Mouse (Mus musculus) heart, embryonic 15.5 days (tissue): ENCODE measurements around the gene Gas2l2. TPM values are rescaled to one million over a fixed set of nuclear protein-coding genes. Genes with fewer than 3 reads are reported as not detected.
A peak's percentile ranks its signal among the peaks of the same experiment; 100 is the strongest.

Experiments used
- ATAC-seq: fragments of 200-750 bp; cut with Nextera tagmentation; replicated peaks from 2 replicates; pipeline ENCODE4 v1.8.0; 2017; ENCODE audit warnings: low read depth, moderate TSS enrichment; ENCODE audit not compliant: insufficient number of reproducible peaks, insufficient read depth, low FRiP score
- H3K27ac ChIP-seq: fragments of 300-500 bp; sonication (generic); 2 replicates; pipeline ENCODE4 v1.5.1; 2015; ENCODE audit warnings: mild to moderate bottlenecking, inconsistent platforms
- H3K27me3 ChIP-seq: fragments of 300-500 bp; sonication (generic); 2 replicates; pipeline ENCODE4 v1.6.1; 2015; ENCODE audit warnings: inconsistent platforms
- H3K36me3 ChIP-seq: fragments of 300-500 bp; sonication (generic); 2 replicates; pipeline ENCODE4 v1.6.1; 2015; ENCODE audit warnings: mild to moderate bottlenecking, inconsistent platforms
- H3K4me1 ChIP-seq: fragments of 300-500 bp; sonication (generic); replicated peaks from 2 replicates; pipeline ENCODE4 v1.6.1; 2015; ENCODE audit warnings: inconsistent platforms
- H3K4me2 ChIP-seq: fragments of 300-500 bp; sonication (generic); 2 replicates; pipeline ENCODE4 v1.6.1; 2015; ENCODE audit warnings: inconsistent platforms, mild to moderate bottlenecking, moderate library complexity
- H3K4me3 ChIP-seq: fragments of 300-500 bp; sonication (generic); 2 replicates; pipeline ENCODE4 v1.5.1; 2015; ENCODE audit warnings: mild to moderate bottlenecking, inconsistent platforms
- H3K9ac ChIP-seq: fragments of 300-500 bp; sonication (generic); 2 replicates; pipeline ENCODE4 v1.6.1; 2015; ENCODE audit warnings: mild to moderate bottlenecking, inconsistent platforms
- H3K9me3 ChIP-seq: fragments of 300-500 bp; sonication (generic); replicated peaks from 2 replicates; pipeline ENCODE4 v1.6.1; 2016; ENCODE audit warnings: inconsistent platforms
- WGBS: fragments of 180-500 bp; shearing (Covaris S2); methylation state at CpG from one replicate; pipeline ENCODE4 v1.1.7; 2015; ENCODE audit warnings: mixed read lengths; 5-methylcytosine and 5-hydroxymethylcytosine counted together
- polyA plus RNA-seq: library from polyadenylated mRNA; unstranded; fragments of >200 nt; fragmentation: Nextera tagmentation; extraction: Ambion mirVana; gene quantifications from 2 replicates; pipeline ENCODE4 v1.2.1, GENCODE M21; 2015

The Gas2l2 gene
- polyA plus RNA-seq, 1 experiment from 2014 or later = 0.13 TPM

- no peak for ATAC-seq
- peaks cover 54% of the 10 kb centered on the region for H3K27me3 ChIP-seq
- no peak overlapping the region for H3K9ac ChIP-seq
- WGBS = 11% methylated on average over 29 of the region's 29 CpGs
- no peak overlapping the region for H3K27ac ChIP-seq
- H3K4me3 ChIP-seq = peak overlapping the region; percentile 32
- H3K36me3 ChIP-seq = no peaks in the 10 kb centered on the region
- H3K4me2 ChIP-seq = peak overlapping the region; percentile 56
- peaks cover 59% of the 10 kb centered on the region for H3K4me1 ChIP-seq
- no peaks in the 10 kb centered on the region for H3K9me3 ChIP-seq
Measured at GRCm38 (mm10) chr11:83442596-83443267, 13.5 kb upstream of the Gas2l2 start.

- peak overlapping the region; percentile 58 for H3K4me3 ChIP-seq
- peak overlapping the region; percentile 53 for H3K9ac ChIP-seq
- H3K27ac ChIP-seq = peak overlapping the region; percentile 71
- peak; percentile 28 for ATAC-seq
- peak overlapping the region; percentile 85 for H3K4me2 ChIP-seq
- no peaks in the 10 kb centered on the region for H3K9me3 ChIP-seq
- H3K36me3 ChIP-seq = no peaks in the 10 kb centered on the region
- WGBS = 22% methylated on average over 7 of the region's 7 CpGs
- peaks cover 52% of the 10 kb centered on the region for H3K27me3 ChIP-seq
- H3K4me1 ChIP-seq = peaks cover 45% of the 10 kb centered on the region
Measured at GRCm38 (mm10) chr11:83441235-83441634, 12.0 kb upstream of the Gas2l2 start.

DNA sequence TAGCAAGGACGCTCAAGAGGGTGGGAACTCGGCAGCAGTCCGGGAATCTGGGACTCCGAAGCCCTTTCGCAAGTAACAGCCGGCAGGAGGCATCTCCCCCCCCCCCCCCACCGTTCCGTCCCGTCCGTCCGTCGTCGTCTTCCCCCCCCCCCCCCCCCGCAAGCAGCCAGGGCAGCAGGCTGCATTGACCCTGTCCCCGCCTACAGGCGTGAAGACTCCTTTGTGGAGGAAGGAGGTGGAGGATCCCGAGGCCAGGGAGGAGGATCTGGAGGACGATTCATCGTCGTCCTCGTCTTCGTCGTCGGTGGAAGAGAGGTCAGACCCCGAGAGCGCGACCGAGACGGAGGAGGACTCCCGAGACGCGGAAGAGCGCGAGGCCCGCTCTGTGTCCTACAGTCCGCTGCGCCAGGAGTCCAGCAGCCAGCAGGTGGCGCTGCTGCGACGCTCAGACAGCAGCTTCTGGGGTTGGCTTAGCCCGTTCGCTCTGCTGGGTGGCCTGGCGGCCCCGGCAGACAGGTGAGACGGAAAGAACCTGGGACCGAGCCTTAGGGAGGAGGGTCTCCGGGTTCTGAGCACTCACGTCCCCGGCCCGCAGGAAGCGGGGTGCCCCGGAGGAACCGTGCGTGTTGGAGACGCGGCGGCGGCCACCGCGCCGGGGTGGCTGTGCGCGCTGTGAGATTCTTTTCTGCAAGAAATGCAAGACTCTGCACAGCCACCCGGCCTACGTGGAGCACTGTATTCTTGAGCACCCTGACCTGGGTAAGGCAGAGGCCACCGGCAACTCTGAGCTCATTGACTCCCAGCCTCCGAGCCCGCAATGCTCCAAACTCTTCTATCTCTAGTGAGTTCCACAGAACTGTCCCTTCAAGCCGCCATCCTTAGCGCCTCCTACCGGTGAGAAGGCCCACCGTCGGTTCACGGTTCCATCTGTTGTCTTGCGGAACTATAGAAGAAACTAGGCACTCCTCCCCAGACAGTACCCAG, 11.1 kb upstream of the Gas2l2 start:
- peaks cover 45% of the 10 kb centered on the region for H3K4me1 ChIP-seq
- H3K36me3 ChIP-seq = no peaks in the 10 kb centered on the region
- peak overlapping the region; percentile 71; the same call in 1 of the 2 replicates for H3K27ac ChIP-seq
- H3K4me2 ChIP-seq = peak overlapping the region; percentile 85
- no peaks in the 10 kb centered on the region for H3K9me3 ChIP-seq
- peak; percentile 88 for ATAC-seq
- WGBS = under 1% methylated on average over 66 of the region's 75 CpGs
- H3K9ac ChIP-seq = peak overlapping the region; percentile 53
- peaks cover 43% of the 10 kb centered on the region for H3K27me3 ChIP-seq
- H3K4me3 ChIP-seq = peak overlapping the region; percentile 58

GRCm38 (mm10) chr11:83439426-83440060, 10.3 kb upstream of the Gas2l2 start:
- no peaks in the 10 kb centered on the region for H3K36me3 ChIP-seq
- H3K4me2 ChIP-seq = peak overlapping the region; percentile 85
- H3K4me1 ChIP-seq = peaks cover 39% of the 10 kb centered on the region
- H3K9ac ChIP-seq = no peak overlapping the region
- no peaks in the 10 kb centered on the region for H3K9me3 ChIP-seq
- peak overlapping the region; percentile 58 for H3K4me3 ChIP-seq
- H3K27me3 ChIP-seq = peaks cover 35% of the 10 kb centered on the region
- ATAC-seq = no peak
- WGBS = 28% methylated on average over 11 of the region's 11 CpGs
- no peak overlapping the region for H3K27ac ChIP-seq

- no peak for ATAC-seq
- no peak within 1 kb of the TSS for H3K27ac ChIP-seq
- no peaks in the 10 kb centered on the region for H3K9me3 ChIP-seq
- H3K4me3 ChIP-seq = no peak within 1 kb of the TSS
- H3K27me3 ChIP-seq = peaks cover 13% of the 10 kb centered on the region
- peaks cover 20% of the 10 kb centered on the region for H3K4me1 ChIP-seq
- H3K36me3 ChIP-seq = no peaks in the 10 kb centered on the region
- no peak within 1 kb of the TSS for H3K9ac ChIP-seq
- 76% methylated on average over 1 of the region's 1 CpGs for WGBS
- H3K4me2 ChIP-seq = no peak within 1 kb of the TSS
Measured at GRCm38 (mm10) chr11:83437377-83437776, 8.1 kb upstream of the Gas2l2 start, which contains the start of gene 1700020L24Rik. Gene 1700020L24Rik, plus strand, starts transcription at chr11:83437677.

DNA sequence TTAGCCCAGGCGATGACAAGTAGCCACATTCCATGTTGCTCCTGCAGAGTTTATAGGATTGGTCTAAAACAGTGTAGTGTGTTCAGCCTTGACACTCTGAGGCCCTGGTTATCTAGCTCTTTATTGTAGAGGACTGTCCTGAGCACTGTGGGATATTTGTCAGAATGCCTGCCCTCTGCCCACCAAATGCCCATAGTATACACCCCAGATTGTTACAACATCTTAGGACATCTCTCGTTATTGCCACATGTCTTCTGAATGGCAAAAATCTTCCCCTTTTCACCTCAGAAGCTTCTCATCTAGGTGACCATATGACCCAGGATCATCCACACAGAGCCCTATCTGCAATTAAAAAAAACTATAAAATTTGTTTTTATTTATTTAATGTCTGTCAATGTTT, 3.3 kb upstream of the Gas2l2 start:
- Histone ChIP-seq H3K27me3 (peaks cover 14% of the 10 kb centered on the region), H3K36me3 (no peaks in the 10 kb centered on the region), H3K4me2 (no peak overlapping the region), H3K4me3 (no peak overlapping the region), H3K9ac (no peak overlapping the region), H3K9me3 (no peaks in the 10 kb centered on the region), H3K4me1 (peaks cover 19% of the 10 kb centered on the region), H3K27ac (0 out of 2 replicates have a peak overlapping the region, but pooled peaks have one; percentile 28)
- ATAC-seq = no peak
- WGBS = 57% methylated on average over 2 of the region's 2 CpGs

- ATAC-seq = no peak
- no peak overlapping the region; the same call in 1 of the 2 replicates for H3K9ac ChIP-seq
- WGBS = 29% methylated on average over 17 of the region's 17 CpGs
Measured at GRCm38 (mm10) chr11:83426964-83427363, 2.3 kb downstream of the Gas2l2 start.

DNA sequence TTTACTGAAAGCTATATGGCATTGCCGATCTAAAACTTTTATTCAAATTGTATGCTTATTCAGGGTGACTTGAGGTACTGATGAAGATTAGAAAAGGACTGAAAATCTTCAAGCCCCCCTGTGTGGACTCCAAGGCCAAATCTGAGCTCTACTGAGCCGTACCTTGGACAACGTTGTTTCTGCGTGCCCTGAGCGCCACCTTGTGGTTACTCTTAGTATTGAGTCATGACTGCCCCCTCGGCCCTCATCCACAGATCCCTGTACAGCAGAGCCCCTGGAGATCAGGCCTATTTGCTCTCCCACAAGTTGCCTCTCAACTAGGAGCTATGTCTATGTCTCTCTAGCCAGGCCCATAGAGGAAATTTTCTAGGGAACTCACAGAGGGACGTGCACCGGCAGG, 4.6 kb downstream of the Gas2l2 start:
- H3K4me3 ChIP-seq = no peak overlapping the region
- no peak overlapping the region for H3K9ac ChIP-seq
- WGBS = 5% methylated on average over 8 of the region's 8 CpGs
- no peaks in the 10 kb centered on the region for H3K36me3 ChIP-seq
- H3K9me3 ChIP-seq = no peaks in the 10 kb centered on the region
- no peak overlapping the region for H3K4me2 ChIP-seq
- peaks cover 10% of the 10 kb centered on the region for H3K4me1 ChIP-seq
- peak; percentile 54; the same call in 1 of the 2 replicates for ATAC-seq
- H3K27ac ChIP-seq = no peak overlapping the region
- H3K27me3 ChIP-seq = peaks cover 56% of the 10 kb centered on the region

More at GRCm38 (mm10) chr11:83426964-83427363, 2.3 kb downstream of the Gas2l2 start:
- Histone ChIP-seq H3K4me1 (peaks cover 21% of the 10 kb centered on the region), H3K4me3 (peak overlapping the region; percentile 19; the same call in 1 of the 2 replicates), H3K9me3 (no peaks in the 10 kb centered on the region), H3K27me3 (peaks cover 42% of the 10 kb centered on the region), H3K36me3 (no peaks in the 10 kb centered on the region), H3K4me2 (peak overlapping the region; percentile 52), H3K27ac (no peak overlapping the region)

DNA sequence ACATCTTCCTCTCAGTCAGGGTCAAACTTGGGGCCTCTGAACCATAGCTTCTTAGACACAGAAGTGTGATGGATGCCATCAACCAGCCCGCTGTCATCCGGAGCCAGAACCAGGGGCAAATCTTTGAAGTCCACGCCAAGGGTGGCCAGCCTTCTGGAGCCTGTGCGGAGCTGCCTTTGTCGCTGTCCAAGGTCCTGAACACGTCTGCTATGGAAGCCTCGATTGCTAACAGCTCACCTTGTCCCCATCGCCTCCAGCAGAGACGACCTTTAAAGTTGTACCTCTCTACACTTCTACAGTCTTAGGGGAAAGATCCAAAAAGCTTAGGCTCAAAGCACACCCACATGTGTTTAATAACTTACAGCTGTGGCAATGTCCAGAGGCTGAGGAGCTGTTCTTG, 8.0 kb downstream of the Gas2l2 start:
- H3K4me1 ChIP-seq = peaks cover 7% of the 10 kb centered on the region; the same call in 1 of the 2 replicates
- no peak overlapping the region for H3K27ac ChIP-seq
- no peaks in the 10 kb centered on the region for H3K36me3 ChIP-seq
- ATAC-seq = no peak
- H3K27me3 ChIP-seq = peaks cover 55% of the 10 kb centered on the region
- no peaks in the 10 kb centered on the region for H3K9me3 ChIP-seq
- H3K9ac ChIP-seq = no peak overlapping the region
- 3% methylated on average over 9 of the region's 9 CpGs for WGBS
- no peak overlapping the region for H3K4me3 ChIP-seq
- no peak overlapping the region for H3K4me2 ChIP-seq

GRCm38 (mm10) chr11:83420338-83420737, 8.9 kb downstream of the Gas2l2 start:
- Histone ChIP-seq H3K9me3 (no peaks in the 10 kb centered on the region), H3K4me2 (no peak overlapping the region), H3K9ac (no peak overlapping the region), H3K4me3 (no peak overlapping the region), H3K4me1 (peaks cover 7% of the 10 kb centered on the region; the same call in 1 of the 2 replicates), H3K36me3 (no peaks in the 10 kb centered on the region), H3K27ac (no peak overlapping the region), H3K27me3 (peaks cover 46% of the 10 kb centered on the region)
- no peak for ATAC-seq
- WGBS = 31% methylated on average over 4 of the region's 4 CpGs

- H3K27me3 ChIP-seq = peaks cover 42% of the 10 kb centered on the region
- H3K36me3 ChIP-seq = no peaks in the 10 kb centered on the region
- no peak overlapping the region for H3K9ac ChIP-seq
- 8% methylated on average over 38 of the region's 38 CpGs for WGBS
- peak; percentile 47; the same call in 1 of the 2 replicates for ATAC-seq
- no peak overlapping the region for H3K27ac ChIP-seq
- H3K9me3 ChIP-seq = no peaks in the 10 kb centered on the region
- H3K4me2 ChIP-seq = peak overlapping the region; percentile 28
- H3K4me1 ChIP-seq = peaks cover 7% of the 10 kb centered on the region; the same call in 1 of the 2 replicates
- H3K4me3 ChIP-seq = no peak overlapping the region
Measured at GRCm38 (mm10) chr11:83418566-83418965, 10.7 kb downstream of the Gas2l2 start.
